Comparison of ENCODE assay signal across 27 mouse cellular contexts in genomic region chr7:117544126-117544525, GRCm38 (mm10).
DNase-seq lines count a peak whose midpoint lies in the region; ATAC-seq lines count a peak whose summit lies in the region.
"Had no signal": no experiment of that assay in that cellular context is flagged by ENCODE, and none has a peak within 500 bp of the region (broad histone marks: within the 10 kb centered on the region; RNA-seq: fewer than 3 reads in every experiment).

No protein-coding gene starts in this region.

- no peak overlapping the region for H3K9ac ChIP-seq in kidney, embryonic 15.5 days
- H3K9ac ChIP-seq in hindbrain, embryonic 16.5 days (ENCODE audit: low read depth, low read length): no peak overlapping the region
- H3K9ac ChIP-seq: embryonic facial prominence, embryonic 13.5 days; forebrain, embryonic 12.5 days; forebrain, embryonic 15.5 days; heart, embryonic 12.5 days; heart, embryonic 15.5 days; hindbrain, embryonic 13.5 days had no signal

- DNase-seq in embryo, embryonic 10 days (ENCODE audit: low spot score): peak; percentile 64
- no peak for DNase-seq in embryo, embryonic 10.5 days (ENCODE audit: low spot score)
- DNase-seq in kidney, adult 18-20 months: peak; percentile 61
- DNase-seq in kidney, postnatal 10 days: peak; percentile 44
- peak; percentile 78 to 86 for DNase-seq in kidney, postnatal 36 days
- no peak for DNase-seq in right cerebral cortex, postnatal 10 days (ENCODE audit: low spot score in 2 of 2)
- DNase-seq: adrenal gland, adult 2 months; adrenal gland, postnatal 14 days; cerebellum, adult 11 months; cerebellum, adult 2 months; cerebellum, adult 9-11 months; cerebellum, postnatal 25 days; gastrocnemius, postnatal 25 days; heart, adult 18-20 months; heart, postnatal 10 days; heart, postnatal 36 days had no signal

- H3K9me3 ChIP-seq in kidney, embryonic 15.5 days (replicated peaks): no peaks in the 10 kb centered on the region
- no peaks in the 10 kb centered on the region for H3K9me3 ChIP-seq in hindbrain, embryonic 16.5 days (ENCODE audit: control insufficient read depth, low read length)
- H3K9me3 ChIP-seq: embryonic facial prominence, embryonic 10.5 days; embryonic facial prominence, embryonic 13.5 days; forebrain, embryonic 12.5 days; forebrain, embryonic 15.5 days; heart, embryonic 12.5 days; heart, embryonic 15.5 days; hindbrain, embryonic 10.5 days; hindbrain, embryonic 13.5 days had no signal

- H3K36me3 ChIP-seq in kidney, embryonic 15.5 days: no peaks in the 10 kb centered on the region
- no peaks in the 10 kb centered on the region for H3K36me3 ChIP-seq in hindbrain, embryonic 16.5 days (ENCODE audit: control insufficient read depth, insufficient read depth, low read length)
- H3K36me3 ChIP-seq: embryonic facial prominence, embryonic 10.5 days; embryonic facial prominence, embryonic 13.5 days; forebrain, embryonic 12.5 days; forebrain, embryonic 15.5 days; heart, embryonic 15.5 days; hindbrain, embryonic 10.5 days; hindbrain, embryonic 13.5 days had no signal

- peaks cover 36% of the 10 kb centered on the region for H3K4me1 ChIP-seq in kidney, embryonic 15.5 days
- H3K4me1 ChIP-seq in hindbrain, embryonic 16.5 days (ENCODE audit: control insufficient read depth, insufficient read depth, low read depth, low read length): peaks cover 13% of the 10 kb centered on the region

- ATAC-seq in kidney, embryonic 15.5 days (replicated peaks; ENCODE audit: low FRiP score): no peak
- ATAC-seq in hindbrain, embryonic 16.5 days: no peak
- ATAC-seq: forebrain, embryonic 15.5 days had no signal

- WGBS in kidney, embryonic 15.5 days: 33% methylated on average over 2 of the region's 2 CpGs
- 42% methylated on average over 2 of the region's 2 CpGs for WGBS in hindbrain, embryonic 16.5 days

- no peak overlapping the region for H3K4me2 ChIP-seq in kidney, embryonic 15.5 days
- no peak overlapping the region for H3K4me2 ChIP-seq in hindbrain, embryonic 16.5 days (ENCODE audit: low read length)
- H3K4me2 ChIP-seq: embryonic facial prominence, embryonic 13.5 days; forebrain, embryonic 12.5 days; forebrain, embryonic 15.5 days; heart, embryonic 12.5 days; heart, embryonic 15.5 days; hindbrain, embryonic 13.5 days had no signal

- H3K27ac ChIP-seq in kidney, embryonic 15.5 days: no peak overlapping the region
- no peak overlapping the region for H3K27ac ChIP-seq in hindbrain, embryonic 16.5 days (ENCODE audit: low read depth, low read length)
- H3K27ac ChIP-seq: embryonic facial prominence, embryonic 10.5 days; embryonic facial prominence, embryonic 13.5 days; forebrain, embryonic 12.5 days; forebrain, embryonic 15.5 days; heart, embryonic 15.5 days; hindbrain, embryonic 10.5 days; hindbrain, embryonic 13.5 days had no signal

- no peak overlapping the region for H3K4me3 ChIP-seq in kidney, embryonic 15.5 days (replicated peaks)
- no peak overlapping the region for H3K4me3 ChIP-seq in hindbrain, embryonic 16.5 days (ENCODE audit: low read length)
- H3K4me3 ChIP-seq: embryonic facial prominence, embryonic 10.5 days; embryonic facial prominence, embryonic 13.5 days; erythroblast, embryonic 14.5 days; forebrain, embryonic 12.5 days; forebrain, embryonic 15.5 days; heart, embryonic 12.5 days; heart, embryonic 15.5 days; hindbrain, embryonic 10.5 days; hindbrain, embryonic 13.5 days had no signal

- no peaks in the 10 kb centered on the region for H3K27me3 ChIP-seq in kidney, embryonic 15.5 days
- H3K27me3 ChIP-seq in hindbrain, embryonic 16.5 days (replicated peaks; ENCODE audit: control insufficient read depth, insufficient read depth, low read length): no peaks in the 10 kb centered on the region
- H3K27me3 ChIP-seq: embryonic facial prominence, embryonic 13.5 days; forebrain, embryonic 15.5 days; heart, embryonic 12.5 days; heart, embryonic 15.5 days had no signal

Comparison
In these comparisons a context has a peak if more than half of its experiments do, and no peak if none do; other contexts are left out.
1. DNase-seq: peak in embryo, embryonic 10 days (single experiment), kidney, adult 18-20 months (single experiment), kidney, postnatal 10 days (single experiment) and kidney, postnatal 36 days (2 of 2); none in embryo, embryonic 10.5 days (single experiment) and right cerebral cortex, postnatal 10 days (0 of 2).